Mouse (Mus musculus): ENCODE results near the gene Ginm1.

GRCm38 (mm10) chr10:7781214-7781613 lies 11.4 kb downstream of the Ginm1 start:
- no peak for TF ChIP-seq POLR2A (IDR thresholded peaks at IDR 0.05; ENCODE audit: control insufficient read depth, extremely low read depth, insufficient read depth, low read length, poor library complexity)
- no peak for TF ChIP-seq CTCF (IDR thresholded peaks at IDR 0.05; ENCODE audit: borderline replicate concordance, control insufficient read depth, extremely low read depth, insufficient read depth, low read length, poor library complexity)

Data from thymus, adult 2 months (tissue).